Mouse (Mus musculus) stomach, postnatal 0 days (tissue): ENCODE results near the gene Reps1.

ENCODE experiments used
- CTCF ChIP-seq: IDR thresholded peaks from 2 replicates; pipeline ENCODE4 v1.5.1; 2016; ENCODE audit warnings: antibody characterized with exemption, low read depth, mild to moderate bottlenecking, moderate library complexity
- EP300 ChIP-seq: optimal IDR thresholded peaks from 2 replicates; pipeline ENCODE3; 2016; ENCODE audit warnings: antibody characterized with exemption

- no peak for TF ChIP-seq CTCF
- no peak for TF ChIP-seq EP300
Measured at GRCm38 (mm10) chr10:18020846-18021245, 34.8 kb upstream of the Reps1 start.
